Mouse (Mus musculus) CH12.LX (cell line): ENCODE results near the gene Osbpl5. TPM values are rescaled to one million over a fixed set of nuclear protein-coding genes. Genes with fewer than 3 reads are reported as not detected.
A peak's percentile ranks its signal among the peaks of the same experiment; 100 is the strongest.

Source experiments
- DNase-seq: peaks from one replicate; pipeline ENCODE4 v3.0.0-alpha.2; 2013; ENCODE audit errors: extremely low read depth
- H3K27ac ChIP-seq: 2 replicates; pipeline ENCODE4 v1.5.1; 2012; ENCODE audit warnings: low read depth, mild to moderate bottlenecking, control low read depth, moderate library complexity; ENCODE audit not compliant: insufficient read depth
- H3K27me3 ChIP-seq: replicated peaks from 2 replicates; pipeline ENCODE3; 2012; ENCODE audit warnings: inconsistent platforms
- H3K36me3 ChIP-seq, 2 experiments: replicated peaks in 1 of 2; 2 replicates each; pipeline versions ENCODE3 to v1.6.1; 2012; ENCODE audit warnings: inconsistent platforms in 1 of 2, low read length in 1 of 2, mild to moderate bottlenecking in 1 of 2, mixed read lengths in 1 of 2, moderate library complexity in 1 of 2; ENCODE audit not compliant: control insufficient read depth in 1 of 2, insufficient read depth in 1 of 2
- H3K4me1 ChIP-seq, 2 experiments: 2 replicates each; pipeline ENCODE4 v1.6.1; 2012; ENCODE audit warnings: inconsistent platforms in 1 of 2, moderate library complexity in 1 of 2; ENCODE audit not compliant: insufficient read depth in 2 of 2, control insufficient read depth in 1 of 2
- H3K4me2 ChIP-seq: 2 replicates; pipeline ENCODE4 v1.6.1; 2012; ENCODE audit warnings: low read depth, mild to moderate bottlenecking, control low read depth; ENCODE audit not compliant: poor library complexity, insufficient read depth, severe bottlenecking
- H3K4me3 ChIP-seq, 3 experiments: fragments of 150-350 bp in 1 of 3; sonication (generic) in 1 of 3; replicated peaks in 1 of 3; 2 replicates each; pipeline versions ENCODE3 to v1.5.1; 2011 to 2012; ENCODE audit warnings: low read depth in 2 of 3, low read length in 2 of 3, mild to moderate bottlenecking in 2 of 3, moderate library complexity in 2 of 3, control low read depth in 1 of 3, improper control_type of control experiment in 1 of 3, inconsistent platforms in 1 of 3, mixed read lengths in 1 of 3; ENCODE audit not compliant: poor library complexity in 1 of 3
- H3K79me2 ChIP-seq: replicated peaks from 2 replicates; pipeline ENCODE4 v1.6.1; 2012; ENCODE audit warnings: mild to moderate bottlenecking, moderate library complexity; ENCODE audit not compliant: control insufficient read depth, poor library complexity, insufficient read depth, severe bottlenecking; ENCODE audit errors: extremely low read depth
- H3K9ac ChIP-seq: 2 replicates; pipeline ENCODE4 v1.6.1; 2012; ENCODE audit warnings: low read depth, mild to moderate bottlenecking, control low read depth, moderate library complexity; ENCODE audit not compliant: insufficient read depth
- H3K9me3 ChIP-seq: replicated peaks from 2 replicates; pipeline ENCODE3; 2012; ENCODE audit warnings: low read length, inconsistent platforms, mixed read lengths
- BHLHE40 ChIP-seq: IDR thresholded peaks from 2 replicates; pipeline ENCODE4 v1.6.1; 2011; ENCODE audit warnings: mild to moderate bottlenecking, low read depth, low read length, improper control_type of control experiment
- EP300 ChIP-seq: IDR thresholded peaks from 2 replicates; pipeline ENCODE4 v1.6.1; 2011; ENCODE audit warnings: low read length, improper control_type of control experiment
- ETS1 ChIP-seq: conservative IDR thresholded peaks from 2 replicates; pipeline ENCODE4 v1.6.1; 2012; ENCODE audit warnings: low read depth, mild to moderate bottlenecking, inconsistent platforms, low read length, improper control_type of control experiment, moderate library complexity
- HCFC1 ChIP-seq: IDR thresholded peaks from 2 replicates; pipeline ENCODE4 v1.6.1; 2012; ENCODE audit warnings: low read depth, mild to moderate bottlenecking, inconsistent platforms, low read length, improper control_type of control experiment
- IRF4 ChIP-seq: IDR thresholded peaks from 2 replicates; pipeline ENCODE4 v1.6.1; 2014; ENCODE audit warnings: low read depth, mild to moderate bottlenecking, inconsistent platforms, low read length, improper control_type of control experiment
- JUN ChIP-seq: IDR thresholded peaks from 2 replicates; pipeline ENCODE4 v1.6.1; 2011; ENCODE audit warnings: low read depth, mild to moderate bottlenecking, low read length, improper control_type of control experiment, moderate library complexity; ENCODE audit not compliant: insufficient read depth
- JUND ChIP-seq: conservative IDR thresholded peaks from 2 replicates; pipeline ENCODE4 v1.6.1; 2011; ENCODE audit warnings: low read depth, low read length, improper control_type of control experiment
- KAT2A ChIP-seq: IDR thresholded peaks from 2 replicates; pipeline ENCODE4 v1.6.1; 2012; ENCODE audit warnings: low read length, improper control_type of control experiment, inconsistent platforms; ENCODE audit not compliant: insufficient replicate concordance
- MAFK ChIP-seq: IDR thresholded peaks from 2 replicates; pipeline ENCODE4 v1.6.1; 2011; ENCODE audit warnings: low read length, improper control_type of control experiment; ENCODE audit not compliant: insufficient replicate concordance
- MAX ChIP-seq: IDR thresholded peaks from 2 replicates; pipeline ENCODE4 v1.6.1; 2011; ENCODE audit warnings: low read length, improper control_type of control experiment
- MAZ ChIP-seq: IDR thresholded peaks from 2 replicates; pipeline ENCODE4 v1.6.1; 2012; ENCODE audit warnings: low read depth, mild to moderate bottlenecking, inconsistent platforms, low read length, improper control_type of control experiment, moderate library complexity
- MXI1 ChIP-seq: IDR thresholded peaks from 2 replicates; pipeline ENCODE4 v1.6.1; 2011; ENCODE audit warnings: mild to moderate bottlenecking, low read depth, low read length, improper control_type of control experiment
- MYC ChIP-seq: IDR thresholded peaks from 2 replicates; pipeline ENCODE4 v1.6.1; 2011; ENCODE audit warnings: low read depth, mild to moderate bottlenecking, improper control_type of control experiment, low read length
- NELFE ChIP-seq: IDR thresholded peaks from 2 replicates; pipeline ENCODE4 v1.6.1; 2011; ENCODE audit warnings: low read depth, low read length, improper control_type of control experiment
- NRF1 ChIP-seq: IDR thresholded peaks from 2 replicates; pipeline ENCODE4 v1.6.1; 2014; ENCODE audit warnings: low read depth, mild to moderate bottlenecking, inconsistent platforms, low read length, improper control_type of control experiment, moderate library complexity
- POLR2A ChIP-seq: IDR thresholded peaks from 2 replicates; pipeline ENCODE4 v1.6.1; 2011; ENCODE audit warnings: low read depth, mild to moderate bottlenecking, improper control_type of control experiment, low read length
- RCOR1 ChIP-seq: conservative IDR thresholded peaks from 2 replicates; pipeline ENCODE4 v1.6.1; 2012; ENCODE audit warnings: low read depth, mild to moderate bottlenecking, inconsistent platforms, low read length, improper control_type of control experiment
- SIN3A ChIP-seq: IDR thresholded peaks from 2 replicates; pipeline ENCODE4 v1.6.1; 2012; ENCODE audit warnings: low read length, improper control_type of control experiment, inconsistent platforms
- SMC3 ChIP-seq: IDR thresholded peaks from 2 replicates; pipeline ENCODE4 v1.6.1; 2011; ENCODE audit warnings: low read depth, low read length, improper control_type of control experiment
- TBP ChIP-seq: conservative IDR thresholded peaks from 2 replicates; pipeline ENCODE4 v1.6.1; 2011; ENCODE audit warnings: low read depth, low read length, improper control_type of control experiment
- TCF12 ChIP-seq: IDR thresholded peaks from 2 replicates; pipeline ENCODE4 v1.6.1; 2014; ENCODE audit warnings: low read depth, mild to moderate bottlenecking, inconsistent platforms, low read length, improper control_type of control experiment
- ZC3H11A ChIP-seq: IDR thresholded peaks from 2 replicates; pipeline ENCODE4 v1.6.1; 2012; ENCODE audit warnings: low read depth, mild to moderate bottlenecking, inconsistent platforms, low read length, improper control_type of control experiment
- ZKSCAN1 ChIP-seq: IDR thresholded peaks from 2 replicates; pipeline ENCODE4 v1.6.1; 2012; ENCODE audit warnings: low read depth, inconsistent platforms, low read length, improper control_type of control experiment, borderline replicate concordance
- ZMIZ1 ChIP-seq: IDR thresholded peaks from 2 replicates; pipeline ENCODE4 v1.6.1; 2012; ENCODE audit warnings: low read depth, mild to moderate bottlenecking, inconsistent platforms, low read length, improper control_type of control experiment
- ZNF384 ChIP-seq: IDR thresholded peaks from 2 replicates; pipeline ENCODE4 v1.6.1; 2012; ENCODE audit warnings: low read depth, low read length, improper control_type of control experiment, inconsistent platforms
- dilution Hi-C: fragments of 300-500 bp; cut with MboI; formaldehyde crosslinking; loops from 2 replicates; pipeline ENCODE4 v1.14.3; 2020; ENCODE audit warnings: low sequenced_read_pairs; ENCODE audit not compliant: extremely low pct_unique_long_range_greater_than_20kb, extremely low pct_ligation_motif_present
- in situ Hi-C: fragments of 300-500 bp; cut with MboI; formaldehyde crosslinking; loops from 3 replicates; pipeline ENCODE4 v1.14.3; 2019; ENCODE audit warnings: low sequenced_read_pairs, low pct_ligation_motif_present, low pct_unique_long_range_greater_than_20kb, mixed read lengths
- polyA plus RNA-seq: library from polyadenylated mRNA; unstranded; fragments of >175 nt; gene quantifications from 2 replicates; pipeline ENCODE4 v1.2.1, GENCODE M21; 2012; ENCODE audit warnings: low read depth; ENCODE audit not compliant: insufficient read length
- total RNA-seq, 2 experiments: library from RNA; depleted of rRNA; stranded (reverse); fragments of 300-350 nt in 1 of 2; fragments of >200 nt in 1 of 2; gene quantifications; 2 replicates each; pipeline ENCODE4 v1.2.3; 2012 to 2014

Osbpl5 gene
- total and polyA plus RNA-seq, 3 experiments, result 1.1 to 2.2 (median 1.7) TPM

GRCm38 (mm10) chr7:143783378-143783995, 26.7 kb upstream of the Osbpl5 start:
- Histone ChIP-seq H3K9me3 (no peaks in the 10 kb centered on the region), H3K4me1 (peaks cover 13 to 31% of the 10 kb centered on the region in 2 experiments), H3K36me3 (peaks cover 4 to 27% of the 10 kb centered on the region in 2 experiments), H3K4me2 (peak overlapping the region; percentile 63), H3K79me2 (no peaks in the 10 kb centered on the region), H3K27ac (no peak overlapping the region), H3K4me3 (peak overlapping the region; percentile 50 to 69 (median 63)), H3K9ac (0 out of 2 replicates have a peak overlapping the region, but pooled peaks have one; percentile 30), H3K27me3 (peaks cover 5% of the 10 kb centered on the region)
- dilution Hi-C loops (no loop called here), in situ Hi-C loops (no loop called here)
- TF ChIP-seq TCF12 (no peak), HCFC1 (no peak), MAZ (no peak), ETS1 (no peak), ZNF384 (no peak), ZKSCAN1 (no peak), JUN (no peak), NRF1 (no peak), SIN3A (no peak), MXI1 (no peak), RCOR1 (no peak), MYC (no peak), JUND (no peak), NELFE (no peak), EP300 (no peak), MAX (no peak), ZC3H11A (no peak)
- DNase-seq, result no peak

GRCm38 (mm10) chr7:143777375-143777774, 20.6 kb upstream of the Osbpl5 start:
- dilution Hi-C loops, result no loop called here

More at GRCm38 (mm10) chr7:143777375-143777774, 20.6 kb upstream of the Osbpl5 start:
- peaks cover under 1% of the 10 kb centered on the region for H3K9me3 ChIP-seq
- no peak overlapping the region for H3K27ac ChIP-seq
- peaks cover 3% of the 10 kb centered on the region for H3K27me3 ChIP-seq
- no peak overlapping the region for H3K9ac ChIP-seq
- no peak for DNase-seq
- H3K79me2 ChIP-seq, result no peaks in the 10 kb centered on the region
- no peak overlapping the region for H3K4me2 ChIP-seq
- peaks cover 4 to 28% of the 10 kb centered on the region in 2 experiments for H3K36me3 ChIP-seq
- in situ Hi-C loops, result no loop called here
- peaks cover 0 to 7% of the 10 kb centered on the region in 2 experiments; a peak in 2 of 4 replicates for H3K4me1 ChIP-seq
- TF ChIP-seq SIN3A, result no peak
- no peak for TF ChIP-seq POLR2A
- no peak for TF ChIP-seq NRF1
- TF ChIP-seq ZMIZ1, result no peak
- no peak for TF ChIP-seq RCOR1
- no peak for TF ChIP-seq MXI1
- TF ChIP-seq TBP, result no peak
- no peak for TF ChIP-seq SMC3
- no peak for TF ChIP-seq BHLHE40
- TF ChIP-seq IRF4, result no peak
- no peak for TF ChIP-seq HCFC1
- TF ChIP-seq MAFK, result no peak
- TF ChIP-seq NELFE, result no peak
- no peak for TF ChIP-seq EP300
- no peak for TF ChIP-seq ZC3H11A
- no peak for TF ChIP-seq MAZ
- TF ChIP-seq KAT2A, result no peak
- no peak overlapping the region for H3K4me3 ChIP-seq
